Mouse (Mus musculus): ENCODE data around the gene Aph1a.
"Not testable (repeated sequence)": the region's sequence is repeated elsewhere in the genome, so short reads cannot be mapped to it uniquely, and the experiment has no call there.

Gene Aph1a

GRCm38 (mm10) chr3:95916760-95917159 lies 23.0 kb downstream of the Aph1a start:
- DNase-seq (ENCODE audit: low spot score in 2 of 2) = no peak

DNA sequence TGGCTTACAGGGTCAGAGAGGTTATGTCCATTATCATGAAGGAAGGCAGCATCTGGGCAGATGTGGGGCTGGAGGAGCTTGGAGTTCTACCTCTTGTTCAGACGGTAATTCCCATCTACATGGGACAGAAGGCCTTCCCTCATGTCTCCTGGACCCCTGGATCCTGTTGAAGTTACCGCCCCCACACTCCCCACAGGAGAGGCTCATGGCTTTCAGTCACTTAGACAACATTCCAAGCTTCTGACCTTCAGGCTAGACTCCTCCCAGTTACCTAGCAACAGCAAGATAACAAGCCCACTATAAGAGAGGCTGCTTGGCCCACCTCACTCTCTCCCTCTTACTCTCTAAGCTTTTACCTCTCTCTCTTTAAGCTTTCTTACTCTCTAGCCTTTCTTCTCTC lies 26.8 kb downstream of the Aph1a start:
- DNase-seq (ENCODE audit: low spot score in 2 of 2) = not testable (repeated sequence)

DNA sequence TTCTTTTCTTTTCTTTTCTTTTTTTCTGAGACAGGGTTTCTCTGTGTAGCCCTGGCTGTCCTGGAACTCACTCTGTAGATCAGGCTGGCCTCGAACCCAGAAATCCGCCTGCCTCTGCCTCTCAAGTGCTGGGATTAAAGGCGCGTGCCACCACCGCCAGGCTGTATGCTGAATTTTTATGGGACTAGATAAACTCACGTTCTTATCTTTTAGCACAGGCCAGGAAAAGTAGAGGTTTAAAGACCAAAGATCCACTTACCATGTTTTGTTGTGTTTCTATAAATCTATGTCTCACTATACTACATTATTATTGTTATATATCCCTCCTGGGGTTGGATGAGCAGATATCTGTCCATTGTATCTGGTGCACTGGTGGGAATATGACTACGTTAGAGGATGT lies 29.7 kb downstream of the Aph1a start:
- DNase-seq (ENCODE audit: low spot score in 2 of 2) = not testable (repeated sequence)

DNA sequence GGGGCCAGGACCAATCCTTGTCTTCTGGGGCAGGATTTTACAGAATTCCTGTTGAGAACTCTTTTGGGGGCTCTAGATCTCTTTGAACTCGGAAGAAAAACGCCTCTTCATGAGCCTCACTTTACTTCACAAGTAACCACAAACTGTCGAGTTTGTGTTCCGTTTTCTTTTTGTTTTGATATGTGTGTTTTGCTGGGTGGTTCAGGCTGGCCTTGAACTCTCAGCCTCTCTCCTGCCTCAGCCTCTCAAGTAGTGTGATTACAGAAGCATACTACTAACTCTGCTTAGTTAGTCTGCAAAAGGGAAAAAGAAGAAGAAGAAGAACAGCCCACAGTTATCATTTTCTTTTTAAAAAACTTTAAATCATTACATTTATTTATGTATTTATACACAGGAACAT lies 30.4 kb downstream of the Aph1a start:
- no peak for DNase-seq (ENCODE audit: low spot score in 2 of 2)

- DNase-seq (ENCODE audit: low spot score in 2 of 2) = no peak
Measured at GRCm38 (mm10) chr3:95925087-95925486, 31.3 kb downstream of the Aph1a start.

- DNase-seq (ENCODE audit: low spot score in 2 of 2) = no peak
Measured at GRCm38 (mm10) chr3:95928261-95928657, 34.5 kb downstream of the Aph1a start.

DNA sequence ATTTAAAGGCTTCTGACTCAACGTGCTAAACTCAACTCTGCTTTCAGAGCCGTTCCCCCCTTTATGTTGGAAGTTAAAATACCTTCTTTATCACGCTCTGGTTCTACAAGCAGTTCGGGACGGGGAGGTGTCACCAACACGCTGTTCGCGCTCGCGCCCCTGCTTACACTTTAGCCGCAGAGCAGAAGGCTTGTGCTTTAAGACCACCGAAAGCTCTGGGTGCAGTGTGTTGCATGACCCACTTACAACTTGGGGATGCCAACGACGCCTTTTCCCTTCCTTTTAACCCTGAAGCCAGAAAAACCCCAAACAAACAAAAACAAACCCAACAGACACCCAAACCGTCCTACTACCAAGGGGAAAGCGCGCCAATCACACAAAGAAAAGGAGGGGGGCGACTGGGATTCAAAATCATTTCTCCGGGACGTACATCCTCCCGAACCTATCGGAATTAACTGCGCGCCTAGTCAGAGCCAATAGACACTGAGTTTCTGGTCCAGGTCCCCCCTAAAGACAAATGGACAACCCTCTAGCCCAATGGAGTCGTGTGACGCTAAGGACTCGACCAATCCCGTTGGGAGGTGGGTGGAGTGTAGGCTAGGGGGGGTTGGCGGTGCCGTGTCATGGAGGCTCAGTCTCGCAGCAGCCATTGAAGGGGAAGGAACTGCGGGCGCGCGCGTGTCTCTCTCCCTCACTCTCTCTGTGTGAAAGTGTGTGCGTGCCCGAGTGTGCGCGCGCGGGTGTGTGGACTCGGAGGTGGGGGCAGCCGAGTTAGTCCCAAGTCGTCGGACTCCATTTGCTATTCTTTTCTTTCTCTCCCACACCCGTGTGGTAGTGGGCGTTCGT lies 35.1 kb downstream of the Aph1a start, which contains the start of gene Anp32e:
Gene Anp32e (plus strand): TSS at position 589 of the 846 bp plus-strand sequence.
- DNase-seq (ENCODE audit: low spot score in 2 of 2) = peak; percentile 96

DNA sequence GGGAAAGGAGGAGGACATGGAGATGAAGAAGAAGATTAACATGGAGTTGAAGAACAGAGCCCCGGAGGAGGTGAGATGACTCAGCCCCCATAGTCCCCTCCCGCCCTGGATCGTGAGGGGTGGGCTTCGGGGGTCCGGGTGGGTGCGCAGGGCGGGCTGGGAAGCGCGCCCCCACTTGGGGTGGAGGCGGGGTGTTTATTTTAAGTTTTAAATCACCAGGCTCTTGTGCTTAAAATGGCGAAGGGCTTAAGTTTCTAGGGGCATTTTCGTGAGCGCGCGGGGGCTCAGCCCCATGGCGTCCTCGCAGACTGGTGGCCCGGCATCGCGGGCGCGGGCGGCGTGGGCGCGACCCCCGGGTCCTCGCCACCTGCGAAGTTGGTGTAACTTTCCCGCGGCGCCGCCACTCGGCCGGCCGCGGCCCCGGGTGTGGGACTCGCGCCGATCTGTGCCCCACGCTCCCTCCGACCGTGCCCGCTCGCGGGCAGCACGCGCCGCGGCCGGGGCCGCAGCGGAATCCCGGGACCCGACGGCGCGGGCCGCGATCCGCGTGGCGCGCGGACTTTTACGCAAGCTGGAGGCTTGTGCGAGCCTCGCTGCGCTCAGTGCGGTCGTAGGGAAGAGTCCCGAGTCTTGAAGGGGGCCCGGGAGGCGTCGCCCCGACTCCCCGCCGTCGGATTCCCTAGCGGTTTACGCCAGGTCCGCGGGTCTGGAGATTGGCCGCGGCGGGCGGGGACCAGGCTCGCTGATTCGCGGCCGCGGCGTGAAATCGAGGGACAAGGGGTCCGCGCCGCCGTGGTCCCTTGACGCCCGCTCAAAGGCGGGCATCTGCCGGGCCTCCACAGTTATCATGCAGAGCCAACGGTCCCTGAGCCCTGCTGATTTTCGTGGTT lies 36.1 kb downstream of the Aph1a start:
- DNase-seq (ENCODE audit: low spot score in 2 of 2) = peak; percentile 18 to 24

DNA sequence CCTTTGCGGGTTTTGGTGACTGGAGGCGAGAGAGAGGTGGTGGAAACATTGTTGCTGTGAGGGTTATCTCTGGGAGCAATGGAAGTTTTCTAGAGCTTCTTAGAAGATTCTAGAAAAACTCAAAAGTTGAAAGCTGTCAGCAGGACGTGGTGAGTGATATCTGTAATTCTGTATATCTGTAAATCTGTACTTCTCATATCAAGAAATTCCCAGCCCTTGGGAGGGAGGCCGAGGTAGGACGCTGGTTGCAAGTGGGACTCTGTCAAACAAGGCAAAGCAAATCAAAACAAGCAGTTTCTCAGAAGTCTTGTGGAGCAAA lies 36.7 kb downstream of the Aph1a start:
- DNase-seq (ENCODE audit: low spot score in 2 of 2) = no peak

GRCm38 (mm10) chr3:95931471-95931870 lies 37.7 kb downstream of the Aph1a start:
- DNase-seq (ENCODE audit: low spot score in 2 of 2) = no peak

DNA sequence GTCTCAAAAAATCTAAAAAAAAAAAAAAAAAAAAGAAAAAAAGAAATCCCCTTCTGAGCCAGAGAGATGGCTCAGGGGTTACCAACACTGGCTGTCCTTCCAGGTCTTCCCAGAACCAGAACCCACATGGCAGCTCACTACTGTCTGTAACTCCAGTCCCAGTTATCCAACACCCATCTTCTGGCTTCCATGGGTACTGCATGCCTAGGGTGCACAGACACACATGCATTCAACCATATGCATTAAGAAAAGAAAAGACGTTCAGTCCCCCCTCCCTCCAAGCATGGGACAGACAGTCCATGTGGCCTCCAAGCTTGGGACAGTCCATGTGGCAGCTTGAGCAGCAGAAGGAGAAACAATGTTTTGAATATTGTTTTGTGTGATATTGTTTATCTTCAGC lies 38.4 kb downstream of the Aph1a start:
- DNase-seq (ENCODE audit: low spot score in 2 of 2) = no peak

DNA sequence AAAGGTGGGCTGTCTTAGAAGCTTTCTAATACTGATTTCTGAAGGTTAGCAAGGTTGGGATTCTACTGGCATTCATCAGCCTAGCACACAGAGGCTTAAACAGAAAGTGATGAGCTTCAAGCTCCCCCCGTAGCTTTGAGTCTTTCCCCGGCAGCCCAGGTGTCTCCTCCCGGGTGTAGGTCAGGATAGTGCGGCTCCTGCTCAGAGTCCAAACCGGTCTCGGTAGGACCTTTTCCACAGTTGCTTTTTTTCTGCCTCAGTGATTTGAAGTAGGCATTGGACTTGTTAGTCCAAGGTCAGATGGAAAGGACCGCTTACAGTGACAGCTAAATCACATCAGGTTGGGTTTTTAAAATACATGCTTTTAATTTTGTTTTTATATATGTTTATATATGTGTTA lies 38.8 kb downstream of the Aph1a start:
- DNase-seq (ENCODE audit: low spot score in 2 of 2) = no peak

- DNase-seq (ENCODE audit: low spot score in 2 of 2) = no peak
Measured at GRCm38 (mm10) chr3:95933111-95933750, 39.5 kb downstream of the Aph1a start.

- DNase-seq (ENCODE audit: low spot score in 2 of 2) = no peak
Measured at GRCm38 (mm10) chr3:95934448-95934847, 40.7 kb downstream of the Aph1a start.

- DNase-seq (ENCODE audit: low spot score in 2 of 2) = no peak
Measured at GRCm38 (mm10) chr3:95938217-95938616, 44.4 kb downstream of the Aph1a start.

DNA sequence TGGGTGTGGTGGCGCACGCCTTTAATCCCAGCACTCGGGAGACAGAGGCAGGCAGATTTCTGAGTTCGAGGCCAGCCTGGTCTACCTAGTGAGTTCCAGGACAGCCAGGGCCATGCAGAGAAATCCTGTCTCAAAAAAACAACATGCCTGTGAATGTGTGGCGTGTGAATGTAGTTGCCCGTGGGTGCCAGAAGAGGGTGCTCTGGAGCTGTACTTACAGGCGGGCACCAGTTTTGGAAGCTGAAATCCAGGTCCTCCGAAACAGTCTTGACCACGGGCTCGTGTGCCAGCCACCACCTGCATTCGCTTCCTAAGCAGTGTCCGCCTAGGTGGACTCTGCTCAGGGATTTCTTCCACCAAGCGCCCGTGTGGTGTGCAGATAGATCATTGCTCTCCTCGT lies 45.1 kb downstream of the Aph1a start:
- no peak for DNase-seq (ENCODE audit: low spot score in 2 of 2)

DNA sequence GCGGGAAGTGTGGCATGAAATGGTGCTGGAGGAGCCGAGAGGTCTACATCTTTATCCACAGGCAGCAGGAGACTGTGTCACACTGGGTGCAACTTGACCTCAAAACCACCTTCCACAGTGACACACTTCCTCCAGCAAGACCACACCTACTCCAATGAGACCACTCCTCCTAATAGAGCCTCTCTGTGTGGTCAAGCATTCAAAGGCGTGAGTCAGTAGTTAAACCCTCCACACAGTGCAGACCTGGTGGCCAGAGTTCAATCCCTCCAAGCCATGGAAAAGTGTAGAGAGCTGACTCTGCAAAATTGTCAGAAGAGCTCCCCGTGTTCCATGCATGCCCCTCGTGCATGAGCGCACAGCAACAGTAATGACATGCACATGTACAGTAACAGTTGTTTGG lies 49.0 kb downstream of the Aph1a start:
- no peak for DNase-seq (ENCODE audit: low spot score in 2 of 2)

DNA sequence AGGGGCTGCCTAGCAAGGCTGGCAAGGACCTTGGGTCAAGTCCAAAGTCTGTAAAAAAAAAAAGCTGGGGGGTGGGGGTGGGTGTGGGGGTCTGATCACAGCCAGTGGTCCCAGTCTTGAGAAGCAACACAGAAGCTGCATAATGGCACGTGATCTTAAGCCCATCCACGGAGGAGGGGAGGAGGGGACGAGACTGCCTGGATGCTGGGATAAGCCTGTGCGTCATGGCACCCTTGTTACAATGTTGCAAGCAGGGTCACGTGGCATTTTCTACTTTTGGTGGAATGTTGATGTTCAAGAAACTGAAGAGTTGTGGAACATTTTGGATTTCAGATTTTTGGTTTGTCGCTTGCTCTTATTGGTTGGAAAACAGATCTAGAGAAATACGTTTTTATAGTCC lies 49.5 kb downstream of the Aph1a start:
- no peak for DNase-seq (ENCODE audit: low spot score in 2 of 2)

- DNase-seq (ENCODE audit: low spot score in 2 of 2) = no peak
Measured at GRCm38 (mm10) chr3:95944742-95945141, 51.0 kb downstream of the Aph1a start.

DNA sequence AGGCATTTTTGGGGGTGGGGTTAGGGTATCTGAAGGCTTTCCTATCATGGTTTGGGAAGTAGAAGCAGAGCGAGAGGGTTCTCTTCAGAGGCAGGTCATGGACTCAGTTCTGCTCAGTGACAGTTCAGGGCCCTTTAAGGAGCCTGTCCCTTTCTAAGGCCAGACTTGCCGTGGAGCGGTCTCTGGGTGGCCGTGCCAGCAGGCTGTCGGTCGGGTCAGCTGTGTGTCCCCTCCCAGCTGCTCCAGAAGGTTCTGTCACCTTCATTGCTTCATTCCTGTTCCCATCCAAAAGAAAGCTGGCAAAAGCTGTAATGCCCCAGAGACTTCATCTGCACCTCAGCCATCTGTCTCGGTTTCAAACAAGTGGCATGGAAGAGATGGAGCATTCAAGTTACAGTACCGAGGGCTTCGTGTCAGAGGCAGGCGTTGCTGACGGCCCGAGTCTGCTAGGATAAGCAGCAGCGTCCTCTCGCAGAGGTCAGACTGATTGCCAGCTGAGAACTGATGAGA lies 52.0 kb downstream of the Aph1a start:
- no peak for DNase-seq (ENCODE audit: low spot score in 2 of 2)
